Mouse (Mus musculus): ENCODE measurements at regions not wholly inside any gene's neighbourhood (a gene's known extent, or its start where the extent isn't known, plus 50 kb on each side); places are given as distances from the start of the nearest gene placed in this dataset.
A peak's percentile ranks its signal among the peaks of the same experiment; 100 is the strongest.

- Histone ChIP-seq H3K36me3 (no peaks in the 10 kb centered on the region), H3K27me3 (no peaks in the 10 kb centered on the region), H3K27ac (replicated peaks) (no peak overlapping the region), H3K9me3 (no peaks in the 10 kb centered on the region), H3K4me3 (no peak overlapping the region), H3K4me1 (replicated peaks) (no peaks in the 10 kb centered on the region), H3K4me2 (no peak overlapping the region), H3K9ac (no peak overlapping the region)
- no peak for ATAC-seq (ENCODE audit: low FRiP score, low read depth)
- WGBS = 51% methylated on average over 3 of the region's 3 CpGs
Observed at GRCm38 (mm10) chr5:99165807-99166360, 128.7 kb upstream of the Prkg2 start.

DNA sequence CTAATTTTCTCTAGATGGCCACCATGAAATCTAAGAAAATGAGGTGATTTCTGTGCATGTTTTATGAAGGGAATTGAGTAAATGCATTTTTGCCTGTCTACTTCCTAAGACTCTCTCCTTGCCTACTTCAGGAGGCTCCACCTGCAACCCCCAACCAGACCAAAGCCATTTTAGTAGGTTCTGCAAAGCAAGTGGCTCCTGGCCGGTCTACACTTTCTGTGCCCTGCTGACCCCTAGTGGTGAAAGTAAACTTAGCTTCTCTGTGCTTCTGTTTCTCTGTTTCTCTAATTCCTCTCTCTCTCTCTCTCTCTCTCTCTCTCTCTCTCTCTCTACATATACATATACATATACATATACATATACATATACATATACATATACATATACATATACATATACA, 120.8 kb upstream of the Prkg2 start:
- Histone ChIP-seq H3K27me3 (no peaks in the 10 kb centered on the region), H3K4me3 (no peak overlapping the region), H3K4me1 (replicated peaks) (no peaks in the 10 kb centered on the region), H3K27ac (replicated peaks) (no peak overlapping the region), H3K4me2 (no peak overlapping the region), H3K36me3 (no peaks in the 10 kb centered on the region), H3K9me3 (no peaks in the 10 kb centered on the region), H3K9ac (no peak overlapping the region)
- no peak for ATAC-seq (ENCODE audit: low FRiP score, low read depth)
- 9% methylated on average over 1 of the region's 1 CpGs for WGBS

DNA sequence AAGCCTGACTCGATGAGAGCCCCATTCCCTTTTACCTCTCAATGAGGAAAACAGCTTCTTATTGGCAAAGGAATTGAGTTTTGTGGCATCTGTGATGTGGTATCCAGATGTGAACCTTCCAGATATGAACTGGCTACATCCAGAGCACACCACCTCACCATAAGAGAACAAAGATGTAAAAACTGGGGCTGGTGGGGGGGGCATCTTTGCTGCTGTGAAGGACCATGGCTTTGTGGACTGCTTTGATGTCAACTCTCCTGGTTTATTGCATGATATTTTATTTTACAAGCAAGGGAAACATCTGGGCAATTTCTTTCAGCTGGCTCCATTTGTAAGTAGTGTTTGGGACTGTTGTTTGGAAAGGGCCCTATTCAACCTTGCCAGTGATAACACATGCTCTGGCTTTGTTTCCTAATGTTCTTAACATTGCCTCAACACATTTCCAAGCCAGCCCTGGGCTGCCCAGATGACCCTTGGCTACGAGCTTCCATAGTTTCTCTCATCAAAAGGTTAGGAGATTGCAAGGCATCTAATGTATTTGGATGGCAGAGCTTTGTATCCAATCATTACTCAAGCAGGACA, 116.2 kb upstream of the Prkg2 start:
- H3K4me3 ChIP-seq = no peak overlapping the region
- H3K4me1 ChIP-seq (replicated peaks) = no peaks in the 10 kb centered on the region
- no peak for ATAC-seq (ENCODE audit: low FRiP score, low read depth)
- no peak overlapping the region for H3K27ac ChIP-seq (replicated peaks)
- 70% methylated on average over 2 of the region's 2 CpGs for WGBS
- H3K27me3 ChIP-seq = no peaks in the 10 kb centered on the region
- no peak overlapping the region for H3K4me2 ChIP-seq
- H3K9ac ChIP-seq = no peak overlapping the region
- no peaks in the 10 kb centered on the region for H3K9me3 ChIP-seq
- H3K36me3 ChIP-seq = no peaks in the 10 kb centered on the region

- no peak for ATAC-seq (ENCODE audit: low FRiP score, low read depth)
- no peaks in the 10 kb centered on the region for H3K4me1 ChIP-seq (replicated peaks)
- H3K27ac ChIP-seq (replicated peaks) = no peak overlapping the region
- H3K9me3 ChIP-seq = no peaks in the 10 kb centered on the region
- no peak overlapping the region for H3K9ac ChIP-seq
- H3K4me2 ChIP-seq = no peak overlapping the region
- no peaks in the 10 kb centered on the region for H3K36me3 ChIP-seq
- 93% methylated on average over 4 of the region's 4 CpGs for WGBS
- no peaks in the 10 kb centered on the region for H3K27me3 ChIP-seq
- no peak overlapping the region for H3K4me3 ChIP-seq
Observed at GRCm38 (mm10) chr5:99152299-99152698, 115.1 kb upstream of the Prkg2 start.

DNA sequence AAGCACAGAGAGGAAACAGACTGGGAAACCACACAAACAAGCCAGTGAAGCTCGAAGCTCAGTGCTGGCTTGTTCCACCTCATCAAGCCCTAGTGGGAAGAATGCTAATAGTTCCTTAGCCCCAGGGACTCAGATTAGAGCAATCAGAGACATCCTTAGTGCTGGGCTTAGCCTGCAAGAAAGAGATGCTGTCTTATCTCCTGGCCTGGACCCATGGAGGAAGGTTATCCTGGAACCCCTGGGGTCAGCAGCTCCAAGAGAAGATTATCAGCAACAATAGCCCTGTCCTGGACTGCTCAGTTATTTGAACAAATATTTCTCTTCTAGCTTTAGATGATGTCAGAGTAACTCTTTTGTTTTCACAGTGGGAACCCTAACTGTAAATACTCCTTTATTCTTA, 112.8 kb upstream of the Prkg2 start:
- H3K27ac ChIP-seq (replicated peaks) = no peak overlapping the region
- H3K36me3 ChIP-seq = no peaks in the 10 kb centered on the region
- no peak for ATAC-seq (ENCODE audit: low FRiP score, low read depth)
- no peak overlapping the region for H3K4me3 ChIP-seq
- no peak overlapping the region for H3K4me2 ChIP-seq
- WGBS = 33% methylated on average over 1 of the region's 1 CpGs
- H3K9me3 ChIP-seq = no peaks in the 10 kb centered on the region
- H3K9ac ChIP-seq = no peak overlapping the region
- H3K27me3 ChIP-seq = no peaks in the 10 kb centered on the region
- no peaks in the 10 kb centered on the region for H3K4me1 ChIP-seq (replicated peaks)

DNA sequence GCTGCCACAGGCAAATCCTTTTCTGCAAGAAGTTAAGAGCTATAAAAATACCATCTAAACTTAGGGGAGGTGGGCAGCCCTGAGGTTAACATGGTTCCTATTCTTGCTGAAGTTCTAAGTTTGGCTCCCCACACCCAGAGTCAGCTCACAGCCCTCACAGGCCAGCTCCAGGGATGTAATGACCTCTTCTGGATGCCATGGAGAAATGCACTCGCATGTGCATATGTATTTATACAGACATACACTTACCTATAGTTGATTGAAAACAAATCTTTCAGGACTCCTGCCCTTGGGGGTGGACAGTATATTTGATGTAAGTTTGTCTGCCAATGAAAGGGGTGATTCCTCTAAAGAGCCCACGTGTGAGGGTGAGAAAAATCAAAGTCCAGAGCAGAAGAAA, 95.5 kb upstream of the Prkg2 start:
- H3K27ac ChIP-seq (replicated peaks) = no peak overlapping the region
- 69% methylated on average over 2 of the region's 2 CpGs for WGBS
- no peaks in the 10 kb centered on the region for H3K9me3 ChIP-seq
- H3K9ac ChIP-seq = no peak overlapping the region
- H3K27me3 ChIP-seq = no peaks in the 10 kb centered on the region
- no peaks in the 10 kb centered on the region for H3K36me3 ChIP-seq
- no peak for ATAC-seq (ENCODE audit: low FRiP score, low read depth)
- H3K4me3 ChIP-seq = no peak overlapping the region
- H3K4me1 ChIP-seq (replicated peaks) = no peaks in the 10 kb centered on the region
- no peak overlapping the region for H3K4me2 ChIP-seq

DNA sequence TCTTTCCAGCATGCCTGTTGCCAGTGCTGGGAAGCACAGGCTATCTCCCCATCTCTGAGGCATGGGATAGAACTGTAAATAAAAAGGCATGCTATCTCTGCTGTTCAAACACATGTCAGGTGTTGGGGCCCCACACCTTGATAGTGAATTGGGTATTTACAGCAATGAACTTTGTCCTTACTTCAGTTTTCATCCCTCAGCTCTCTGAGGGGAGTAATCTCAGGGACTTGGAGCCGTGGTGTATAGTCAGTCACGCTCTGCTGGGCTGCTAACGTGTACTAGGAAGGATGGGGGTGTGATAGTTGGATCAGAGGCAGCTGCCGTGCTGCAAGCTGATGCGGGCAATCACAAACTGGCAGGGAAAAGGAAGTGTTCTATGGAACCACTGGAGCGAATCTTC, 91.5 kb upstream of the Prkg2 start:
- Histone ChIP-seq H3K27me3 (no peaks in the 10 kb centered on the region), H3K9me3 (no peaks in the 10 kb centered on the region), H3K4me2 (no peak overlapping the region), H3K4me1 (replicated peaks) (peaks cover 7% of the 10 kb centered on the region; the same call in 1 of the 2 replicates), H3K9ac (no peak overlapping the region), H3K4me3 (no peak overlapping the region), H3K36me3 (no peaks in the 10 kb centered on the region), H3K27ac (replicated peaks) (no peak overlapping the region)
- ATAC-seq (ENCODE audit: low FRiP score, low read depth) = no peak
- 43% methylated on average over 6 of the region's 6 CpGs for WGBS

GRCm38 (mm10) chr5:99125418-99125817, 88.3 kb upstream of the Prkg2 start:
- H3K4me3 ChIP-seq = no peak overlapping the region
- no peaks in the 10 kb centered on the region for H3K27me3 ChIP-seq
- peak; percentile 80 for ATAC-seq (ENCODE audit: low FRiP score, low read depth)
- no peak overlapping the region for H3K9ac ChIP-seq
- H3K4me2 ChIP-seq = no peak overlapping the region
- H3K4me1 ChIP-seq (replicated peaks) = peaks cover 7% of the 10 kb centered on the region; the same call in 1 of the 2 replicates
- no peak overlapping the region for H3K27ac ChIP-seq (replicated peaks)
- WGBS = 69% methylated on average over 3 of the region's 3 CpGs
- no peaks in the 10 kb centered on the region for H3K9me3 ChIP-seq
- no peaks in the 10 kb centered on the region for H3K36me3 ChIP-seq

GRCm38 (mm10) chr5:99111755-99112154, 74.6 kb upstream of the Prkg2 start:
- WGBS = 86% methylated on average over 4 of the region's 4 CpGs

GRCm38 (mm10) chr5:99111235-99111634, 74.1 kb upstream of the Prkg2 start:
- no peak overlapping the region for H3K4me3 ChIP-seq
- H3K36me3 ChIP-seq = no peaks in the 10 kb centered on the region
- no peak overlapping the region for H3K4me2 ChIP-seq
- no peak overlapping the region for H3K27ac ChIP-seq (replicated peaks)
- H3K9me3 ChIP-seq = no peaks in the 10 kb centered on the region
- no peak overlapping the region for H3K9ac ChIP-seq
- H3K4me1 ChIP-seq (replicated peaks) = no peaks in the 10 kb centered on the region
- no peaks in the 10 kb centered on the region for H3K27me3 ChIP-seq
- WGBS = 30% methylated on average over 4 of the region's 4 CpGs
- no peak for ATAC-seq (ENCODE audit: low FRiP score, low read depth)

More at GRCm38 (mm10) chr5:99111755-99112154, 74.6 kb upstream of the Prkg2 start:
- no peak overlapping the region for H3K27ac ChIP-seq (replicated peaks)
- no peaks in the 10 kb centered on the region for H3K27me3 ChIP-seq
- no peak for ATAC-seq (ENCODE audit: low FRiP score, low read depth)
- H3K4me3 ChIP-seq = no peak overlapping the region
- H3K9ac ChIP-seq = no peak overlapping the region
- H3K4me1 ChIP-seq (replicated peaks) = no peaks in the 10 kb centered on the region
- no peaks in the 10 kb centered on the region for H3K9me3 ChIP-seq
- H3K4me2 ChIP-seq = no peak overlapping the region
- no peaks in the 10 kb centered on the region for H3K36me3 ChIP-seq

- H3K27ac ChIP-seq (replicated peaks) = no peak overlapping the region
- H3K36me3 ChIP-seq = no peaks in the 10 kb centered on the region
- no peak overlapping the region for H3K9ac ChIP-seq
- no peaks in the 10 kb centered on the region for H3K27me3 ChIP-seq
- no peaks in the 10 kb centered on the region for H3K4me1 ChIP-seq (replicated peaks)
- no peak overlapping the region for H3K4me2 ChIP-seq
- no peaks in the 10 kb centered on the region for H3K9me3 ChIP-seq
- H3K4me3 ChIP-seq = no peak overlapping the region
- 90% methylated on average over 6 of the region's 6 CpGs for WGBS
- no peak for ATAC-seq (ENCODE audit: low FRiP score, low read depth)
Observed at GRCm38 (mm10) chr5:99099727-99100116, 62.6 kb upstream of the Prkg2 start.

DNA sequence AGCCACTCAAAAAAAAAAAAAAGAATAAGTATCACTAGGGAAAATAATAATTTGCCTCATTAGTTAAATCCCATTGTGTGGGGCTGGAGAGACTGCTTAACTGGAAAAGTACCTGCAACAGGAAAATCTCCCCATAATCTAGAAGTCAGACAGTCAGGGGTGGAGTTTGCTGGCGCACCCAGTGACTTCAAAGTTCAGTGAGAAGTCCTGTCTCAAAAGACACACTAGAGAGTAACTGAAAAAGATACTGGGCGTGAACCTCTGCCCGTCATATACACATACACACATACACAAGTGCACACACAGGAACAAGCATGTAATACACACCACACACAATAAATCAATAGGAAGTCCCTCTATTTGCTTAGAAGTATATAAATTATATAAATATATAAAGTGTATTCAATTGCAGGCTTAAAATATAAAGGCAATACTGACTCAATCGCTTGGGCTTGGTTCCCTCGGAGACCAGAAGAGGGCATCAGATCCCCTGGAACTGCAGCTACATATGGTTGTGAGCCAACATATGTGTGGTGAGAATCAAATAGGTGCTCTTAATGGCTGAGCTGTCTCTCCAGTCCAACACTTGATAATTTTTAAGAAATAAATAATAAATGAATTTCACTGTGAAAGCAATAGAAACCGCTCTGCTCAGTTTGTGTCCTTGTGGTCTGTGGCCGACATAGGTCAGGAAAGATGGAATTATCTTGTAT, 62.0 kb upstream of the Prkg2 start:
- H3K27me3 ChIP-seq = no peaks in the 10 kb centered on the region
- no peak overlapping the region for H3K4me2 ChIP-seq
- H3K4me3 ChIP-seq = no peak overlapping the region
- WGBS = 94% methylated on average over 7 of the region's 7 CpGs
- H3K4me1 ChIP-seq (replicated peaks) = no peaks in the 10 kb centered on the region
- H3K36me3 ChIP-seq = no peaks in the 10 kb centered on the region
- ATAC-seq (ENCODE audit: low FRiP score, low read depth) = no peak
- no peaks in the 10 kb centered on the region for H3K9me3 ChIP-seq
- H3K27ac ChIP-seq (replicated peaks) = no peak overlapping the region
- H3K9ac ChIP-seq = no peak overlapping the region
